8 mouse cellular contexts compared by ENCODE assay signal in genomic region chr1:45837736-45838135, GRCm38 (mm10). TPM values are rescaled to one million over a fixed set of nuclear protein-coding genes. Genes with fewer than 3 reads are reported as not detected.
DNase-seq lines count a peak whose midpoint lies in the region; ATAC-seq and TF ChIP-seq lines count a peak whose summit lies in the region.

No protein-coding gene starts in this region.

- no peak overlapping the region for H3K27ac ChIP-seq in hindbrain, embryonic 16.5 days (ENCODE audit: low read depth, low read length)
- no peak overlapping the region for H3K27ac ChIP-seq in hindbrain, embryonic 12.5 days
- peak overlapping the region; percentile 50 for H3K27ac ChIP-seq in heart, embryonic 13.5 days (replicated peaks)
- no peak overlapping the region for H3K27ac ChIP-seq in layer of hippocampus, adult 2 months

- no peaks in the 10 kb centered on the region for H3K4me1 ChIP-seq in hindbrain, embryonic 16.5 days (ENCODE audit: control insufficient read depth, insufficient read depth, low read depth, low read length)
- no peaks in the 10 kb centered on the region for H3K4me1 ChIP-seq in hindbrain, embryonic 12.5 days
- peaks cover 14% of the 10 kb centered on the region for H3K4me1 ChIP-seq in heart, embryonic 13.5 days

- no peak overlapping the region for H3K4me3 ChIP-seq in hindbrain, embryonic 16.5 days (ENCODE audit: low read length)
- H3K4me3 ChIP-seq in hindbrain, embryonic 12.5 days = no peak overlapping the region
- no peak overlapping the region for H3K4me3 ChIP-seq in heart, embryonic 13.5 days
- H3K4me3 ChIP-seq in layer of hippocampus, adult 2 months = no peak overlapping the region

- H3K9me3 ChIP-seq in hindbrain, embryonic 16.5 days (ENCODE audit: control insufficient read depth, low read length) = no peaks in the 10 kb centered on the region
- no peaks in the 10 kb centered on the region for H3K9me3 ChIP-seq in hindbrain, embryonic 12.5 days (replicated peaks)
- no peaks in the 10 kb centered on the region for H3K9me3 ChIP-seq in heart, embryonic 13.5 days

- ATAC-seq in hindbrain, embryonic 16.5 days = peak; percentile 76; the same call in 1 of the 2 replicates
- no peak for ATAC-seq in hindbrain, embryonic 12.5 days (ENCODE audit: low FRiP score)
- peak; percentile 77; the same call in 1 of the 2 replicates for ATAC-seq in heart, embryonic 13.5 days (ENCODE audit: extremely low read depth, insufficient number of reproducible peaks, low FRiP score, low TSS enrichment)
- no peak for ATAC-seq in CD4-positive, CD25-positive, alpha-beta regulatory T cell, adult 4 months

- H3K9ac ChIP-seq in hindbrain, embryonic 16.5 days (ENCODE audit: low read depth, low read length) = no peak overlapping the region
- no peak overlapping the region for H3K9ac ChIP-seq in hindbrain, embryonic 12.5 days
- no peak overlapping the region for H3K9ac ChIP-seq in heart, embryonic 13.5 days

- H3K36me3 ChIP-seq in hindbrain, embryonic 16.5 days (ENCODE audit: control insufficient read depth, insufficient read depth, low read length) = no peaks in the 10 kb centered on the region
- no peaks in the 10 kb centered on the region for H3K36me3 ChIP-seq in hindbrain, embryonic 12.5 days
- no peaks in the 10 kb centered on the region for H3K36me3 ChIP-seq in heart, embryonic 13.5 days

- H3K27me3 ChIP-seq in hindbrain, embryonic 16.5 days (replicated peaks; ENCODE audit: control insufficient read depth, insufficient read depth, low read length) = no peaks in the 10 kb centered on the region
- no peaks in the 10 kb centered on the region for H3K27me3 ChIP-seq in hindbrain, embryonic 12.5 days
- no peaks in the 10 kb centered on the region for H3K27me3 ChIP-seq in heart, embryonic 13.5 days (replicated peaks)

- H3K4me2 ChIP-seq in hindbrain, embryonic 16.5 days (ENCODE audit: low read length) = no peak overlapping the region
- H3K4me2 ChIP-seq in hindbrain, embryonic 12.5 days (replicated peaks) = no peak overlapping the region
- H3K4me2 ChIP-seq in heart, embryonic 13.5 days = no peak overlapping the region

- TF ChIP-seq CTCF in layer of hippocampus, adult 2 months (conservative IDR thresholded peaks at IDR 0.05) = no peak

- 58% methylated on average over 4 of the region's 4 CpGs for WGBS in hindbrain, embryonic 16.5 days
- WGBS in hindbrain, embryonic 12.5 days = 85% methylated on average over 4 of the region's 4 CpGs
- WGBS in heart, embryonic 13.5 days = 21% methylated on average over 4 of the region's 4 CpGs

- peak; percentile 75 for DNase-seq in cerebellum, adult 9-11 months
- DNase-seq in layer of hippocampus, adult 2 months (ENCODE audit: low spot score in 2 of 2) = peak; percentile 15 to 28
- DNase-seq in lung, postnatal 4 days = peak; percentile 61 to 76
- DNase-seq in urinary bladder, postnatal 14 days (ENCODE audit: low spot score) = peak; percentile 83

RNA-seq across cellular contexts. Expression of gene Wdr75, which starts 42.8 kb away (rescaled TPM):
- 49.1 and 50.1 TPM in 2 replicates for polyA plus RNA-seq in hindbrain, embryonic 16.5 days (2015; fragmentation: Nextera tagmentation; extraction: Ambion mirVana)
- 57.4 and 60.8 TPM in 2 replicates for polyA plus RNA-seq in hindbrain, embryonic 12.5 days (2016; fragmentation: Nextera tagmentation; extraction: Ambion mirVana)
- 39.2 and 45.4 TPM in 2 replicates for polyA plus RNA-seq in heart, embryonic 13.5 days (2015; fragmentation: Nextera tagmentation; extraction: Ambion mirVana)
- total RNA-seq in layer of hippocampus, adult 2 months (2021) = 10 to 100 TPM; 41.1 to 44.8 TPM
- 10 to 100 TPM; 46.8 to 56.1 TPM for polyA plus RNA-seq in CD4-positive, CD25-positive, alpha-beta regulatory T cell, adult 4 months (2017; shearing (Covaris generic))

RNA-seq across cellular contexts. Expression of gene Gm5269, which starts 52.3 kb away (rescaled TPM):
- polyA plus RNA-seq in hindbrain, embryonic 16.5 days (2015; fragmentation: Nextera tagmentation; extraction: Ambion mirVana) = not detected in 2 replicates
- not detected in 2 replicates for polyA plus RNA-seq in hindbrain, embryonic 12.5 days (2016; fragmentation: Nextera tagmentation; extraction: Ambion mirVana)
- polyA plus RNA-seq in heart, embryonic 13.5 days (2015; fragmentation: Nextera tagmentation; extraction: Ambion mirVana) = not detected in 2 replicates
- total RNA-seq in layer of hippocampus, adult 2 months (2021) = not detected
- not detected for polyA plus RNA-seq in CD4-positive, CD25-positive, alpha-beta regulatory T cell, adult 4 months (2017; shearing (Covaris generic))

Comparison
In these comparisons a context has a peak if more than half of its experiments do, and no peak if none do; other contexts are left out.
1. ATAC-seq: peak in hindbrain, embryonic 16.5 days (single experiment) and heart, embryonic 13.5 days (single experiment); none in hindbrain, embryonic 12.5 days (single experiment) and CD4-positive, CD25-positive, alpha-beta regulatory T cell, adult 4 months (single experiment).
2. DNase-seq: peak in every context shown above with its lines; median percentile 83 in urinary bladder, postnatal 14 days; 75 in cerebellum, adult 9-11 months; 68 in lung, postnatal 4 days; 22 in layer of hippocampus, adult 2 months.